Mouse (Mus musculus): ENCODE measurements around the gene Osgepl1. TPM values are rescaled to one million over a fixed set of nuclear protein-coding genes. Genes with fewer than 3 reads are reported as not detected.
"Not testable (repeated sequence)": the region's sequence is repeated elsewhere in the genome, so short reads cannot be mapped to it uniquely, and the experiment has no call there.

The Osgepl1 gene
- total RNA-seq (2021), result 19.5 and 20.8 TPM in 2 replicates
- long read RNA-seq, experiment 1, transcript Osgepl1-201 (8 exons, 1,868 nt), result major isoform, 32 of 43 reads
- long read RNA-seq, experiment 1, partial matches to known transcripts, result 1 of 43 reads
- long read RNA-seq, experiment 1, other reads (novel, unspliced or antisense), result 10 of 43 reads
- long read RNA-seq, experiment 2, transcript Osgepl1-201 (8 exons, 1,868 nt), result major isoform, 10 of 15 reads
- long read RNA-seq, experiment 2, partial matches to known transcripts, result 1 of 15 reads
- long read RNA-seq, experiment 2, other reads (novel, unspliced or antisense), result 4 of 15 reads

GRCm38 (mm10) chr1:53312989-53313967, at the start of gene Osgepl1:
Gene Osgepl1, plus strand, starts transcription at chr1:53313624.
- DNase-seq, result peak; percentile 91

- DNase-seq, result not testable (repeated sequence)
Measured at GRCm38 (mm10) chr1:53264958-53265612, 48.3 kb upstream of the Osgepl1 start.

- peak; percentile 14 for DNase-seq
Measured at GRCm38 (mm10) chr1:53269901-53270300, 43.5 kb upstream of the Osgepl1 start.

- DNase-seq, result peak; percentile 46
Measured at GRCm38 (mm10) chr1:53272646-53273045, 40.8 kb upstream of the Osgepl1 start.

GRCm38 (mm10) chr1:53291197-53291596, 22.2 kb upstream of the Osgepl1 start:
- no peak for DNase-seq

GRCm38 (mm10) chr1:53296581-53297383, 16.6 kb upstream of the Osgepl1 start, which contains the start of the genes Pms1, Ormdl1 and Gm28778:
Gene Pms1, minus strand, starts transcription at chr1:53297018.
Gene Ormdl1, plus strand, starts transcription at chr1:53297095.
Gene Gm28778, plus strand, starts transcription at chr1:53297111.
- peak; percentile 97 for DNase-seq

- DNase-seq, result peak; percentile 27
Measured at GRCm38 (mm10) chr1:53300506-53300905, 12.9 kb upstream of the Osgepl1 start.

GRCm38 (mm10) chr1:53321662-53322344, 8.4 kb downstream of the Osgepl1 start:
- no peak for DNase-seq

GRCm38 (mm10) chr1:53323254-53323653, 9.8 kb downstream of the Osgepl1 start:
- no peak for DNase-seq

GRCm38 (mm10) chr1:53324277-53324676, 10.9 kb downstream of the Osgepl1 start:
- DNase-seq, result no peak

- DNase-seq, result no peak
Measured at GRCm38 (mm10) chr1:53324827-53325494, 11.5 kb downstream of the Osgepl1 start.

- not testable (repeated sequence) for DNase-seq
Measured at GRCm38 (mm10) chr1:53333527-53333926, 20.1 kb downstream of the Osgepl1 start.

- DNase-seq, result no peak
Measured at GRCm38 (mm10) chr1:53335465-53335864, 22.0 kb downstream of the Osgepl1 start.

GRCm38 (mm10) chr1:53337403-53337802, 24.0 kb downstream of the Osgepl1 start:
- not testable (repeated sequence) for DNase-seq

GRCm38 (mm10) chr1:53341071-53341470, 27.6 kb downstream of the Osgepl1 start:
- DNase-seq, result no peak

- DNase-seq, result peak; percentile 99
Measured at GRCm38 (mm10) chr1:53352327-53353261, 39.2 kb downstream of the Osgepl1 start, which contains the start of the genes Asdurf, Gm28551 and Asnsd1. Gene Asdurf, minus strand, starts transcription at chr1:53352619. Gene Gm28551, minus strand, starts transcription at chr1:53352667. Gene Asnsd1, minus strand, starts transcription at chr1:53352752.

- no peak for DNase-seq
Measured at GRCm38 (mm10) chr1:53358988-53359387, 45.6 kb downstream of the Osgepl1 start.
